Mouse (Mus musculus): Measurements from ENCODE around the gene H60b.
A peak's percentile ranks its signal among the peaks of the same experiment; 100 is the strongest.
"Not testable (repeated sequence)": the region's sequence is repeated elsewhere in the genome, so short reads cannot be mapped to it uniquely, and the experiment has no call there.

The H60b gene

DNA sequence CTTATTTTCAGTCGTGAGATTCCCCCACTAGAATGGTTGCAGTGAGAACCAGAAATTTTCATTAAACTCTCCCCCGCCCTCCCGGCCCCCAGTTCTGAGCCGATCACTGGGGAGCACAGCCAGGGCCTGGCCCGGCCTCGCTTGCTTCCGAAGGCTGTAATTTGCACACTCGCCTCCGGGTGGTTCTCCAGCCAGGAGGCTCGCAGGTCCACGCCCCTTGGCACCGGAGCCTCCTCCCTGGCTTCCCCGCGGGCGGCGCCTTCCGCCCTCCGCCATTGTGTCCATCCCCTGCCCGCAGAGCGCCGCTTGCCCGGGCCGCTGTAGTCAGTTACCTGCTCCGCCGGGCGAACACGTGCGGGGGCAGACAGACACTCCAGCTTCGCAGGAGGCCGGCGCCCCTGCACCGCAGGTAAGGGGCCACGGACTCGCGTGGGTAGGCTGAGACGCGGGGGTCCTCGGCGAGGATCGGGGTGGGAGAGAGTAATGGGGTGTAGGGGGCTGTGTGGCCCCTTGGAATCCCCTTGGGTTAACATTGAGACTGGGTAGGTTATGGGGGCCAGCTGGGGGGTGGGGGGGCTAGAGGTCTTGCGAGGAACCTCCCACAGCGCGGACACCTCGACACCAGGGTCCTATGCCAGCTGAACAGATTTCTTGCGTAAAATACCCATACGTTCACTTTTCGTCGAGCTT is at the start of gene H60b, which contains the start of gene Raet1e:
Gene H60b (plus strand): TSS at position 277 of the 690 bp plus-strand sequence.
Gene Raet1e (plus strand): TSS at position 260 of the 690 bp plus-strand sequence.
- not testable (repeated sequence) for DNase-seq (ENCODE audit: low read depth, low spot score)

DNA sequence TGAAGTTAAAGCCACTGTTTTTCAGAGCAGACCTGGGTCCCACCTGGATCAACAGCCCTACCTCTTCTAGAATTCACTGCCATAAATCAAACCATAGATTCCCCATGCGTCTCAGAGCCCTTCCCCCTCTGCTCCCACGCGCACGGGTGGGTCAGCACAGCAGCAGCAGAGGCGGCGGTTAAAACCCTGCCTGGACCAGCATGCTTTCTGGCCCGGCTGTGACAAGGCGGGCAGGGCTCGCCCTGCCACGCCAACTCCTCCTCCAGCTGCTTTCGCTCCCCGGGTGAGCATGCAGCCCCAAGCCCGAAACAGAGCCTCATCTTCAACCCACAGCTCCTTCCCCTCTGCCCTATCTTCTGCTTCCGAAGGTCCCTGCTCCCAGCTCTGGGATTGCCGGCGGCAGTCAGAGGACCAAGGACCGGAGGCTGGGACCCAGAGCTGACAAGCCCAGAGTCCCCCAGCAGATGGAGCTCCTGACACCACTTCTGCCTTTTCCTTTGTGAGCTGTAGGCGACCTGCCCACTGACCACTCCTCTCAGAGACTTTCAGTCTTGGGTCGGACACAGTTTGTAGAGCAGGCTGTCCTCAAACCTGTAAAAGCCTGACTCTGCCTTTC is 17.6 kb upstream of the H60b start:
- DNase-seq (ENCODE audit: low read depth, low spot score), result no peak

DNA sequence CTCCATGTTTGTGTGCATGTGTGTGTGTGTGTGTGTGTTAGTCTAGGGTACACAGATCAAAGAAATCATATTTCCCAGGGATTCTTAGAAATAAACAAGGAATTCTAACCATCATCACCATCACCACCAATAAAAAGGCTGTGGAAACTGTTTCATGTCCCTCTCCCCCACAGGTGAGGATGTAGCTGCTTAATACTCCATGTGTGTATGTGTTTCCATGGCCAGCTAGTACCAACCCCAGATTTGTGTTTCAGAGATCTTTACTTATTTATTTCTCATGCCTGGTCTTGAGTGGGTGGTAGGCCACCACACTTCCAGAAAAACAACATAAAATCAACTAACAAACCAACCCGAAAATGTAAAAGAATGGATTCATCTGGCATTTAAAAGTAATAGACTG is 16.2 kb upstream of the H60b start:
- peak; percentile 91 for DNase-seq (ENCODE audit: low read depth, low spot score)

DNA sequence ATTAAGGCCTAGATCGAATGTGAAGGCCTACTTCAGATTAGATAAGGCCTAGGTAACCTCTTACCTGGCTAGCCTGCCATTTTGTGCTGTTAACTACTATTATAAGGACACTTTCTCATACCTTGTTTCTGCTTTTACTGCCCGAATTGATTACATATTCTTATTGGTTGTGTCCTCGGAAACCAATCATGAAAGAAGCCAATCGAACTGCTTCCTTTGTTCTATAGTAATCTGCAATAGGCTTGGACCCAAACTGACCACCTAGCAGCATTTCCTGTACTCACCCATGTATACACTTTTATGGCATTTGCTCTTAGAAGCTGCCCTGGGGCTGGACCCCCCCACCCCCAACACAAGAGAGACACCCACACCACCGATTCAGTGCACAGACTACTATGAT is 15.5 kb upstream of the H60b start:
- no peak for DNase-seq (ENCODE audit: low read depth, low spot score)

DNA sequence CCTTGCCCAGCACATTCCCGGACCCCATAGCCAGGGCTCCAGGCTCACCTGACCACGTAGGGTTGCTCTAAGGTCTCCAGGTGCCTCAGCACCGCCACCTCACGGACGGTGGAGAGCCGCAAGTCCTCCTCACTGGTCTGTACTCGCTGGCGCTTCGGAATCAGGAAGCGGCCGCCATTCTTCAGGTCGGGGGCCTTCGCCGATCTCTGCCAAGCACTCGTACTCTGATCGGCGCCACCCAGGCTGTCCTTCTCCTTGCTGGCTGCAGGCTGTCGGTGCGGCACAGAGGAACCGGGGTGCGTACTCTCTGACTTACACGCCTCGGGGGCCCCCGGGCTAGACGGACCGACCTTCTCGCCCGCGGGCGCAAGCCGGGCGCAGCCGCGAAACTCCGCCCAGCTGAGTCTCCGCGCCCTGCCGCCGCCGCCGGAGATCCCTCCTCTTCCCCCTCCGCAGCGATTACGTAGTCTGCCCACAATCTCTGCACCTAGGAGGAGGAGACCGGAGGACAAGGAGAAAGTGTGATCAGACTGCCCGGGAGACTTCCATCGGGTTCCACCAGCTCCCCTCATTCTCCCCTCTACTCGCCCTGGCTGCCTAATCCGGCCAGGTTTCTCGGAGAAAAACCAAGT is 9.8 kb upstream of the H60b start:
- no peak for DNase-seq (ENCODE audit: low read depth, low spot score)

DNA sequence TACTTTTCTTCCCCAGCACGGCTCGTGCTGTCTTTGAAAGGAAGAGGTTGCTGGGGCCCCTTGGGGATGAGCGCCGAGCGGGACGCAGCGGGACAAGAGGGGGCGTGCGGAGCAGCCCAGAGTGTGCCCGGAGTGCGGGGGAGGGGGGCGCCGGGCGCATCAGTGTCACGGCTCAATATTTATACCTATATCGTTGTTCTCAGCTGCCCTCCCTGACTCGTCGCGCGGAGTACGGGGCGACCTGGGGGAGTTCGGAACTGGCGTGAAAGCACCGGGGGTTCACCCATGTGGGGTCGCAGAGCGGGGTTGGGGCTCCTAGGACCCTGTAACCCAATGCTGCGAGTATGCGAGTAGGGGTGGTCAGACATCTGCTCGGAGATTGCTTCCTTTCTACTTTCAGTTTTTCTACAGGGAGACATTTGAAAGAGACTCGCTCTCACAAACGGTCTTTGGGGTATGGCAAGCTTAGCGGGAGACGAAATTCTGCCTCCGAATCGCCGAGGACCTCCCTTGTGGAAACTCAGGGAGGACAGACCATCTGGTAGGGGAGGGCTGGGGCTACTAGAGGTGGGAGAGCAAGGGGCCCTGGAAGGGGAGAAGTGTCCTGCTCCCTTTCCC is 9.2 kb upstream of the H60b start, which contains the start of gene E030030I06Rik:
Gene E030030I06Rik (minus strand): TSS at position 198 of the 618 bp plus-strand sequence.
- DNase-seq (ENCODE audit: low read depth, low spot score), result no peak

DNA sequence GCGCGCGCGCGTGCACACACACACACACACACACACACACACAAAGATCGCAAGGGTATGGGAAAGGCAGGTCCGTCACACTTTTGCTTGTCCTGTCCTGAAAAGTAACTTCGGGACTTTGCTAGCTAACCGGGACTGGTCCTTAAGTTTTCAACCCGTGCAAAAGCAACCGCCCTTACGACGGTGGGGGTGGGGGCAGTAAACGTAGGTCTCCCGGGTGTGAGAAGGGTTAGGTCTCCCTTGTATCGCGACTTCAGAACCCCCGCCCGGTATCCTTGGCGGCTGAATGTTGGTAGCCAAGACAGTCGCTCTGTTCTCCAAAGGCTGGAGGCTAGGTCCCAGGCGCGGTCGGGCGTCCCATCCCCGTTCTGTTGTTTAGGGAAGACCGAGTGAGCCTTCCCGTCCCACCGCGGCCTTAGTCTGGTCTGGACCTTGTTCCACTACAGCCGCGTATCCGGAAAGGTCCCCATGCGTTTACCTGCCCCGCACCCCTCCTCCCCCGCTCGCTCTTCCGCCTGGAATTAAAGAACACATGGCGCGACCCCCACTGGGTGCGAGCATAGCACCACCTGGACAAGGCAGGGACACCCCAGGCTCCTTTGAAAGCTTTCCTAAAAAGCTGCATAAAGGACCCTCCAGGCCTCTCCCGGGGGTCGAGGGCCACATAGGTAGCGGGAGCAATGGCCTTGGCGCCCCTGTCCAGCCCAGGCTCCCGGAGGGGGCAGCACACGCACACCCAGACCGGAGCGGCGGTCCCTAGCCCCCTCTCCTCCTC is 8.5 kb upstream of the H60b start:
- no peak for DNase-seq (ENCODE audit: low read depth, low spot score)

DNA sequence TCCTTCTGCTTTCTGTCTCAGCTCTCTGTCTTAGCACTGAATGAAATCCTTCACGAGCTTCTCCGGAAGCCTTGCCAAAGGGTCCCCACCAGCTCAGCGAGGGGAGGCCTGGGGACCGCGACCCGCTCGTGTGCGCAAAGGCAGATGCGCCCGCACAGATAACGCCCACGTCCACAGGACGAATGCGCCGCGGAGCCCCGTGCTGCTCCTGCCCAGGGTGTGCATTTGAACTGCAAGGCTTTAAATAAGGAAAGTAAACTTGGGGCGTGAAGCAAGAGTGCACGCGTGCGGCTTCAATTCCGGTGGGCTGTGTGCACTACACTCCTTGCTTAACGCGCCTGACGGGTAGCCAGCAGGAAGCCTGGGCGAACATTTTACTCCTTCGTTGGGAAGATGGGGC is 7.8 kb upstream of the H60b start:
- DNase-seq (ENCODE audit: low read depth, low spot score), result no peak

DNA sequence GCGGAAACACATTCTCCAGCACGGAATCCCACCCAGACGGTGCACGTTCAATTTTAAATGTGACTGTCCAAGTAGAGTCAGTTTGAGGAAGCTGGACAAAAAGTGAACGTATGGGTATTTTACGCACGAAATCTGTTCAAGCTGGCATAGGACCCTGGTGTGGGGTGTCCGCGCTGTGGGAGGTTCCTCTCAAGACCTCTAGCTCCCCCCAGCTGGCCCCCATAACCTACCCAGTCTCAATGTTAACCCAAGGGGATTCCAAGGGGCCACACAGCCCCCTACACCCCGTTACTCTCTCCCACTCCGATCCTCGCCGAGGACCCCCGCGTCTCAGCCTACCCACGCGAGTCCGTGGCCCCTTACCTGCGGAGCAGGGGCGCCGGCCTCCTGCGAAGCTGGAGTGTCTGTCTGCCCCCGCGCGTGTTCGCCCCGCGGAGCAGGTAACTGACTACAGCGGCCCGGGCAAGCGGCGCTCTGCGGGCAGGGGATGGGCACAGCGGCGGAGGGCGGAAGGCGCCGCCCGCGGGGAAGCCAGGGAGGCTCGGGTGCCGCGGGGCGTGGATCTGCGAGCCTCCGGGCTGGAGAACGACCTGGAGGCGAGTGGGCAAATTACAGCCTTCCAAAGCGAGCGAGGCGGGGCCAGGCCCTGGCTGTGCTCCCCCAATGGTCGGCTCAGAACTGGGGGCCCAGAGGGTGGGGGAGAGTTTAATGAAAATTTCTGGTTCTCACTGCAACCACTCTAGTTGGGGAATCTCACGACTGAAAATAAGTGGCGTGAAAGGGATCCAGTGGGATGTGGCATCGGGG is 7.1 kb upstream of the H60b start:
- DNase-seq (ENCODE audit: low read depth, low spot score), result not testable (repeated sequence)

DNA sequence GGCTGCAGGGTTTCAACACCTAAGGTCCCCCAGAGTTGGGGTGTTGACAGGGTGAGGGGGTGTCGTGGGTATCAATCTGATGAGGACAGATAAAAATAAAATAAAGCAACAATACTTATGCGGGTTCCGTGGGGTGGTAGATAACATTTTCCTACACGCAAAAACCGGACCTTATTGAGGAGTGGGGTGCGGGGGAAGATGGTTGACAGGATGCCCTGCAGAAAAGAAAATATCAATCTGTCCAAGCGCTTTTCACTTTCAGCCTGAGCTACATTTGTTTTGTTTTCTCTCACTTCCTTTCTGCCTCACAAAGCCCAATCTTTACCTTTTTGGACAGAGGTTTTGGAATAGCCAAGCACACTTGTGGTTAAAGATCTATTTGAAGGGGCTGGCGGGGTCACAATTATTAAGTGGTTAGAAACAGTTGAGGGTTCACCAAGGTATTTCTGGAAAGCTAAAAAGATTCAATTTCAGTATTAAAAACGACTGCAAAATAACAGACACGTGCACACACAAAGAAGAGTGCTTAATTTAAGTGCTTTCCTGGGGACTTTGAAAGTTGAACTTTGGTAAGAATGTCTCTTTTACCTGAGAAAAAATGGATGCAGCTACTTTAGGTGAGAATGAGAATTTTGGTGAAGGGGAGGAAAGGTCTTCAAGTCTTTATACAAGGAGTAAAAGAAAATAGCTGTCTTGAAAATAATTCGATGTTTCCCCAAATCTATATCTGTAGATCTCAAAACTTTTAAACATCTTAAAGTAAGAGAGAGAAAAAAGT is 6.3 kb upstream of the H60b start:
- DNase-seq (ENCODE audit: low read depth, low spot score), result not testable (repeated sequence)

DNA sequence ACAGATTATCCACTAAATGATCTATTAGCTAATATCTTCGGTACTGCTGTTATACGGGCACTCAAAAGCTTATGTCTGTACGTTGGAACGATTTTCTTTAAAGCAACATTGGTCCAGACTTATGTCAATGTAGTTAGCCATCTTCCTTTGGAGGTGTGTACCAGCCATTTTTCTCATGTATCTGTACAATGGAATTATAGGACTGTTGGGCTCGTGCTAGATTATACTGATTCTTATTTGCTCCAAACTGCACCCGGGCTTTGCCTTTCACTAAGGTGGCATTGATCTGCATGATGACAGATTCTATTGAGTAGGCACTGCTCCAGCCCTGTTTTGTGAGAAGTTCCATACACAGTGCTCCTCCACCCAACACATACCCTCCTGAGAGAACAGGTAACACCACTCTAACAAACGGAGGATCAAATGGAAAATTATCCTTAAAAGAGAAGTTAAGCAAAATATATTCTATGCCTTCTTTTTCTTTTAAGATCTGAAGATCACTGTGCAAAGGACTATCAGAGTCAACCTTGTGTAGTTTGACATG is 5.2 kb upstream of the H60b start:
- not testable (repeated sequence) for DNase-seq (ENCODE audit: low read depth, low spot score)

DNA sequence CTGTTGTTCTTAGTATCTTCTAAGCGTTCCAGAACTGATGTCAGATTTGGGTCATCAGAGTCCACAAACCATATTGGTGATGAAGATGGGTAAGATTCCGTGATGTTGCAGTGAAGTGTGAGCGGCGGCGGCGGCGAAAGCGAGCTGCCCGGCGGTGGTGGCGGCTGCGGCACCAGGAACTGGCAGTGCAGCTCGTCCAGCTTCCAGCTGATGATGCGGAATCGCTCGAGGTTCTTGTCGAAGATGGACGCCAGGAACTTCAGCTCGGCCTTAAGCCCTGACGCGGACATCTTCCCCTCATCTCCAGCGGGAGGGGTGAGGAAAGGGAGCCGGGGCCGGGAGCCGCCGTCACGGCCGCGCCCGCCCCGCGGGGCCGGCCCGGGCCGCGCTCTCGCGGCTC is 4.3 kb upstream of the H60b start:
- not testable (repeated sequence) for DNase-seq (ENCODE audit: low read depth, low spot score)

DNA sequence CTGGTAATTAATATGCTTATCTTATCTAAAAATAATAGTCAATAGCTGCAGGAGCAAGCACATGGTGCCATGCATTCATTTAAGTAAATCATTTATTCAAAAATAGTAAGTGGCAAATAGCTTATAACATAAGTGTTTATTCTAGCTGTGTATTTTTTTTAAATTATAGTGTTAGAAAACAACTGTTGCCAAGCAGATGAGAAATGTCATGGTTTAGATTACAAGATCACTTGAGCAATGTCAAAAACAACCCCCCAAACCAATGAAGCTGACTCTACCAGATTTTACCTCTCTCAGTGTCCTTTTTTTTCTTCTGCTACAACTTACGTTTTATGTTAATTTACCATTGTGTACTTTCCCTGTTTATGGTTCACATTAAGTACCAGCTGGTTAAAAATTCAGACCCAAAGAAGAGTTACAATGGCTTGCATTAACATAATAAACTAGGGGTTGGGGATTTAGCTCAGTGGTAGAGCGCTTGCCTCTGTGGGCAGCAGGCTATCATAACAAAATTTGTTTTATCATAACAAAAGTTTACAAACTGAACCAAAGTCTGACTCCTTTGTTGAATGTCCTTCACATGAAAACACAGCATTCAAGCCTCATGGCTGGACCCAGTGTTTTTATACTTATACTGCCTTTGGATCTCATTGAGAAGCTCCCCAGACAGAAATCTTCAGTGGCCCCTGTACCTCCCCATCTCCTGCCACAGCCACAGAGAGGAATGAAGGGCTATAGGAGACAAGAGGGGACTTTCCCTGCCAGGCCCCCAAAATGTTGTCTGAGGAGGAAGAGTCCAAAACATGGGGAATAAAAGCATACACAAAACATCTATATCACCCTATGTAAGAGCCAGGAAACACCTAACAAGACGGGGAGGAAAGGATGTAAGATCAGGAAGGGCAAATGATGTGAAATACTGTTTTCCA is 3.3 kb upstream of the H60b start:
- DNase-seq (ENCODE audit: low read depth, low spot score), result no peak

DNA sequence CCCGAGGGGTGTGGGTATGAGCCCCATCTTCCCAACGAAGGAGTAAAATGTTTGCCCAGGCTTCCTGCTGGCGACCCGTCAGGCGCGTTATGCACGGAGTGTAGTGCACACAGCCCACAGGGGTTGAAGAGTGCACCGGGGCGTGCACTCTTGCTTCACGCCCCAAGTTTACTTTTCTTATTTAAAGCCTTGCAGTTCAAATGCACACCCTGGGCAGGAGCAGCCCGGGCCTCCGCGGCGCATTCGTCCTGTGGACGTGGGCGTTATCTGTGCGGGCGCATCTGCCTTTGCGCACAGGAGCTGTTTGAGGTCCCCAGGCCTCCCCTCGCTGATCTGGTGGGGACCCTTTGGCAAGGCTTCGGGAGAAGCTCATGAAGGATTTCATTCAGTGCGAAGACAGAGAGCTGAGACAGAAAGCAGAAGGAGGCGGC is 760 bp downstream of the H60b start:
- DNase-seq (ENCODE audit: low read depth, low spot score), result no peak

DNA sequence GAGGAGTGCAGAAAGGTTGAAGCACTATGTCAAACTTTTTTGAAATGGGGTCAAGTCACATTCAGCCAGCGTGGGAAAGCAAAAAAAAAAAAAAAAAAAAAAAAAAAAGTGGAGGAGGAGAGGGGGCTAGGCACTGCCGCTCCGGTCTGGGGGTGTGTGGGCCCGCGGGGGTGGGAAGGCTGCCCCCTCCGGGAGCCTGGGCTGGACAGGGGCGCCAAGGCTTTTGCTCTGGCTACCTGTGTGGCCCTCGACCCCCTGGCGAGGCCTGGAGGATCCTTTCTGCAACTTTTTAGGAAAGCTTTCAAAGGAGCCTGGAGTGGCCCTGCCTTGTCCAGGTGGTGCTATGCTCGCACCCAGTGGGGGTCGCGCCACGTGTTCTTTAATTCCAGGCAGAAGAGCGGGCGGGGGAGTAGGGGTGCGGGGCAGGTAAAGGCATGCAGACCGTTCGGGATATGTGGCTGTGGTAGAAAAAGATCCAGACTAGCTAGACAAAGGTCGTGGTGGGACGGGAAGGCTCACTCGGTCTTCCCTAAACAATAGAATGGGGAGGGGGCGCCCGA is 1.3 kb downstream of the H60b start:
- DNase-seq (ENCODE audit: low read depth, low spot score), result no peak

DNA sequence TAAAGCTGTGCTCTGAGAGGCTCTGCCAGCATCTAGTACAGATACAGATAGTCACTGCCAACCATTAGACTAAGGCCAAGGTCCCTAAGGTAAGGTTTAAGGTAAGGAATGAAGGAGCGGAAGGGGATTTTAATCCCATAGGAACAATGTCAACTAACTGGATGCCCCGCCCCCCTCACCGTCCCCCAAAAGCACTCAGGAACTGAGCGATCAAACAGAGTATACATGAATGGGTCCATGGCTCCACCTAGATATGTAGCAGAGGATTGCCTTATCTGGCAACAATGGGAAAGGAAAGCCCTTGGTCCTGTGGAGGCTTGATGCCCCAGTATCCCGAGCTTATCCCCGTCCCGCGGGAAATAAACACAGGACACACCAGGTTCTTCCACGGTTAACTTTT is 4.9 kb downstream of the H60b start:
- DNase-seq (ENCODE audit: low read depth, low spot score), result not testable (repeated sequence)

DNA sequence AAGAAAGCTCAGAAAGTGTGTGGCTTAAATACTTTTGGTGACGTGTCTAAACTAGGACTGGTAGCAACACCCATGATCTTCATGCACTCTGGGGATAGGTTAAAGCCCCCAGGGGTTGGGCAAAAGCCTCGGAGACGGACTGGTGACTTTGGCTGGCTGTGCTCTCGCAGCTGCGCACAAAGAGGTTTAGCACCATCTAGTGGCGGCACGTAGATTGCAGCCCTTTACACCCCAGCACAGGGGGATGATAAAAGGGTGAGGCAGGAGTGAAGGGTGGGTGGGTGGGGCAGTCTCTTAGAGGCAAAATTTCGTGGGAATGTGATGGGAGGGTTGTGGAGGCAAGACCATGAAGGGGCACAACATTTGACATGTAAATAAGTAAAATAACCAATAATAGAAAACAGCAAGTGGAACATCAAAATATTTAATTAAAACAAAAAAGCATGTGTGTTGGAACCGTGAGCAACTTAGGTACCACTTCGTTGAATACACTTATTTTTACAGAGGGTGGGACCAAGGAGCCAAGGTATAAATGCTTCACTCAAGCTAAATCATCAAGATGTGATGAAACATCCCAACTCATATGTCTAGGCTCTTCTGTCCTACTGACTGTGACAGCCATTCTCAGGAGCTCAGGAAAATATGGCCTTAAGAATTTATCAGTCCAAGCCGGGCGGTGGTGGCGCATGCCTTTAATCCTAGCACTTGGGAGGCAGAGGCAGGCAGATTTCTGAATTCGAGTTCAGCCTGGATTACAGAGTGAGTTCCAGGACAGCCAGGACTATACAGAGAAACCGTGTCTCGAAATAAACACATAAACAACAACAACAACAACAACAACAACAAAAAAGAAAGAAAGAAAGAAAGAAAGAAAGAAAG is 5.6 kb downstream of the H60b start:
- DNase-seq (ENCODE audit: low read depth, low spot score), result not testable (repeated sequence)
